Mouse (Mus musculus) forebrain, embryonic 11.5 days (tissue): ENCODE results near the gene Tek. TPM values are rescaled to one million over a fixed set of nuclear protein-coding genes. Genes with fewer than 3 reads are reported as not detected.
A peak's percentile ranks its signal among the peaks of the same experiment; 100 is the strongest.

ENCODE experiments used
- ATAC-seq: fragments of 200-750 bp; cut with Nextera tagmentation; replicated peaks from 2 replicates; pipeline ENCODE4 v1.8.0; 2017; ENCODE audit warnings: moderate TSS enrichment; ENCODE audit not compliant: low FRiP score
- DNase-seq: peaks from one replicate; pipeline ENCODE4 v3.0.0-alpha.2; 2017; ENCODE audit warnings: low spot score
- H3K27ac ChIP-seq: fragments of 300-500 bp; sonication (generic); 2 replicates; pipeline ENCODE4 v1.5.1; 2014; ENCODE audit warnings: low read depth, low read length
- H3K27me3 ChIP-seq: fragments of 300-500 bp; sonication (generic); 2 replicates; pipeline ENCODE4 v1.6.1; 2014; ENCODE audit warnings: mild to moderate bottlenecking, low read length, mixed read lengths; ENCODE audit not compliant: control insufficient read depth, insufficient read depth
- H3K36me3 ChIP-seq: fragments of 300-500 bp; sonication (generic); 2 replicates; pipeline ENCODE4 v1.6.1; 2014; ENCODE audit warnings: mild to moderate bottlenecking, low read length, moderate library complexity, mixed read lengths; ENCODE audit not compliant: control insufficient read depth, insufficient read depth
- H3K4me1 ChIP-seq: fragments of 300-500 bp; sonication (generic); replicated peaks from 2 replicates; pipeline ENCODE4 v1.6.1; 2014; ENCODE audit warnings: low read length, mixed read lengths; ENCODE audit not compliant: control insufficient read depth, insufficient read depth
- H3K4me2 ChIP-seq: fragments of 300-500 bp; sonication (generic); 2 replicates; pipeline ENCODE4 v1.6.1; 2014; ENCODE audit warnings: low read depth, mild to moderate bottlenecking, low read length, moderate library complexity, mixed read lengths; ENCODE audit not compliant: severe bottlenecking
- H3K4me3 ChIP-seq: fragments of 300-500 bp; sonication (generic); 2 replicates; pipeline ENCODE4 v1.5.1; 2014; ENCODE audit warnings: low read depth, low read length
- H3K9ac ChIP-seq: fragments of 300-500 bp; sonication (generic); 2 replicates; pipeline ENCODE4 v1.6.1; 2014; ENCODE audit warnings: low read length
- H3K9me3 ChIP-seq: fragments of 300-500 bp; sonication (generic); 2 replicates; pipeline ENCODE4 v1.6.1; 2016; ENCODE audit warnings: low read length, mixed read lengths; ENCODE audit not compliant: control insufficient read depth
- WGBS: fragments of 180-500 bp; shearing (Covaris S2); extraction: QIAGEN DNeasy Blood & Tissue Kit; methylation state at CpG from one replicate; pipeline ENCODE4 v1.1.7; 2014; 5-methylcytosine and 5-hydroxymethylcytosine counted together
- polyA plus RNA-seq: library from polyadenylated mRNA; unstranded; fragments of >200 nt; fragmentation: Nextera tagmentation; extraction: Ambion mirVana; gene quantifications from 2 replicates; pipeline ENCODE4 v1.2.1, GENCODE M21; 2014

Gene Tek
- polyA plus RNA-seq, 1 experiment from 2014 or later = 9.4 TPM

DNA sequence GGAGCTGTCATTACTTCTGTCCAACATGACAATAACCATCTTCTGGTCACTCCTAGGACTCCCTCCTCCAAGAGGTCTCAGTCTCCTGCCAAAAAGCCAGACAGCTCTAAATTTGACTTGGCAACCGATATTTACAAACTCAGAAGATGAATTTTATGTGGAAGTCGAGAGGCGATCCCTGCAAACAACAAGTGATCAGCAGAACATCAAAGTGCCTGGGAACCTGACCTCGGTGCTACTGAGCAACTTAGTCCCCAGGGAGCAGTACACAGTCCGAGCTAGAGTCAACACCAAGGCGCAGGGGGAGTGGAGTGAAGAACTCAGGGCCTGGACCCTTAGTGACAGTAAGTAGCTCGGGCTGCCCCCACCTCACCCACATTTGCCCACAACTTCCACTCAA is 98.0 kb downstream of the Tek start:
- no peaks in the 10 kb centered on the region for H3K9me3 ChIP-seq
- WGBS = 83% methylated on average over 7 of the region's 7 CpGs
- DNase-seq (no peak), ATAC-seq (no peak)
- H3K36me3 ChIP-seq = no peaks in the 10 kb centered on the region
- H3K4me2 ChIP-seq = no peak overlapping the region
- H3K27me3 ChIP-seq = no peaks in the 10 kb centered on the region
- H3K4me1 ChIP-seq = no peaks in the 10 kb centered on the region
- no peak overlapping the region for H3K27ac ChIP-seq
- H3K4me3 ChIP-seq = no peak overlapping the region
- H3K9ac ChIP-seq = no peak overlapping the region

DNA sequence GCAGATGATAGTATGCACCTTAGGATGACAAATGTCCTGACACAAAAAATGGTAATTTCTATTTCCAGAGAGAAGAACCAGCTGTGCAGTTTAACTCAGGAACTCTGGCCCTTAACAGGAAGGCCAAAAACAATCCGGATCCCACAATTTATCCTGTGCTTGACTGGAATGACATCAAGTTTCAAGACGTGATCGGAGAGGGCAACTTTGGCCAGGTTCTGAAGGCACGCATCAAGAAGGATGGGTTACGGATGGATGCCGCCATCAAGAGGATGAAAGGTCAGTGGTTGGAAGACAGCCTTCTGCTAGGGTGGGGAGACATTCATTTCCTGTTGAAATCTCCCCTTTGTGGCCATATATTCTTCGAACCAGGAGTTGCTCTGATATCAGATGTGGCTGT is 114.2 kb downstream of the Tek start:
- H3K27ac ChIP-seq = no peak overlapping the region
- H3K4me3 ChIP-seq = no peak overlapping the region
- no peaks in the 10 kb centered on the region for H3K9me3 ChIP-seq
- no peaks in the 10 kb centered on the region for H3K36me3 ChIP-seq
- DNase-seq = no peak
- WGBS = 93% methylated on average over 7 of the region's 7 CpGs
- H3K4me2 ChIP-seq = no peak overlapping the region
- H3K27me3 ChIP-seq = no peaks in the 10 kb centered on the region
- H3K4me1 ChIP-seq = no peaks in the 10 kb centered on the region
- H3K9ac ChIP-seq = no peak overlapping the region
- no peak for ATAC-seq

DNA sequence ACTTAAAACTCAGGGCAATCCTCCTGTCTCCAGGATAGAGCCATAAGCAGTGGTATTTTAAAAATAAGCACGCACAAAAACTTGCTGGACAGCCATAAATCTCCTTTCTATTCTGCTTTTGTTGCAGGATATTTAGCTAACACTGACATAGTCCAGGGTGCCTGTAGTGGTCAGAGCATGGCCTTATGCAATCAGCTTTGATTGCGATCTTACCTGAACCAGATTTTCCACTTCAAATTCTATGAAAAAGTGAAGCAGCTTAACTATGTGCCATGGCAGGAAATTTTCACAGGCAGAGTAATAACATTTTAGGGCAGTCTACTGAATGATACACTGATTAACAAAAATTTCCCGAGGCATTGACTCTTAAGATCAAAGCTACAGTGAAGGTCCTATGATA is 115.2 kb downstream of the Tek start:
- Histone ChIP-seq H3K4me2 (no peak overlapping the region), H3K36me3 (no peaks in the 10 kb centered on the region), H3K27ac (no peak overlapping the region), H3K9me3 (no peaks in the 10 kb centered on the region), H3K4me3 (no peak overlapping the region), H3K9ac (no peak overlapping the region), H3K4me1 (no peaks in the 10 kb centered on the region), H3K27me3 (no peaks in the 10 kb centered on the region)
- WGBS = 88% methylated on average over 3 of the region's 3 CpGs
- ATAC-seq = no peak
- no peak for DNase-seq

DNA sequence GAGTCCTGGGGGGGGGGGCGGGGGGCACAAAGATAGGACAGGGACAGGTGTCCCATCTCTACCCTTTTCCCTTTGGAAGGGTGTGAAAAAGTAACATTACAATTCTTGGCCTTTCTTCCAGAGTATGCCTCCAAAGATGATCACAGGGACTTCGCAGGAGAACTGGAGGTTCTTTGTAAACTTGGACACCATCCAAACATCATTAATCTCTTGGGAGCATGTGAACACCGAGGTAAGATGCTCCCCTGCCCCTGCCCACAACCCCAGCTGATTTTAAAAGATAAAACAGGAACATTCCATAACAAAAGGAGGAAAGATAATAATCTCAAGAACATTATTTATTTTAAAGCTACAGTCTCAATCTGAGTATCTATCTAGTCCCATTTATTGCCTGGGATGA is 116.1 kb downstream of the Tek start:
- Histone ChIP-seq H3K9me3 (no peaks in the 10 kb centered on the region), H3K27ac (no peak overlapping the region), H3K4me2 (no peak overlapping the region), H3K4me1 (no peaks in the 10 kb centered on the region), H3K36me3 (no peaks in the 10 kb centered on the region), H3K27me3 (no peaks in the 10 kb centered on the region), H3K4me3 (no peak overlapping the region), H3K9ac (no peak overlapping the region)
- WGBS = 75% methylated on average over 3 of the region's 3 CpGs
- DNase-seq (no peak), ATAC-seq (no peak)

DNA sequence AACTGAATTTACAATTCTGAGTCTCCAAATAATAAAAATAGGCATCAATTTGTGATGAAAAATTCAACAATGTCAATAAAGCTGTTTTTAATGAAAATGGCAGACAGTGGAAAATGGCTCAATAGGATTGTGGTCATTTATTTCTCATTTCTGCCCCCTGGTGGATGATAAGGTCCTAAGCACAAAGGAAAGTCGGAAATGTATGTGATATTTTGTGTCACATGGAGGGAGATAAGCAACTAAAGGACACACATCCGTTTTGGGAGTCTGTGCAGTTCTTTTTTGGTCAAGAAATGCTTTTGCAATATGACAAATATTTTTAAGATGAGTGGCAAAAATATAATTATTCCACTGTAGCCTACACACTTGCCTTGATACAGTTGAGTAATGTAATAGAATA is 161.7 kb downstream of the Tek start:
- DNase-seq (no peak), ATAC-seq (0 out of 2 replicates have a peak, but pooled peaks have one; percentile 15)
- H3K36me3 ChIP-seq = no peaks in the 10 kb centered on the region
- H3K4me2 ChIP-seq = no peak overlapping the region
- no peak overlapping the region for H3K4me3 ChIP-seq
- H3K27me3 ChIP-seq = no peaks in the 10 kb centered on the region
- H3K4me1 ChIP-seq = no peaks in the 10 kb centered on the region
- WGBS = 34% methylated on average over 2 of the region's 2 CpGs
- no peak overlapping the region for H3K27ac ChIP-seq
- no peaks in the 10 kb centered on the region for H3K9me3 ChIP-seq
- H3K9ac ChIP-seq = no peak overlapping the region

DNA sequence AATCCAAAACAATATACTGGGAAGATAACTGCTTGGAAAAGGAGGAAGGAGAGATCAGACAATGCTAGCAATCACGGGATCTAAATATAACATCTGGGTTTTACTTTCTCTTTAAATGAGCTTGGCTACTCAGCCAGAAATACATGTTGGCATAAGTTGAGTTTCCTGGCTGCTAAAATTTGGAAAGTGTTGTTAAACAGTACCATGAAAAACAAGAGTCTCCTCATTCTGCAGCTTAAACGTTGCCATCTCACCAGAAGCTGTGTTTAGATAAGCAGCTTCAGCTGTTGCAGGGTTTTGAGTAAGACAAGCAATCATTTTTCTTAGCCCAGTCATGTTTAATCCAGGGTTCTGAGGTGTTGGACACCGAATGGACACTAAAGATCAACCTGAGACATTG is 162.7 kb downstream of the Tek start:
- DNase-seq (no peak), ATAC-seq (no peak)

More for the DNA sequence above, 162.7 kb downstream of the Tek start:
- 74% methylated on average over 3 of the region's 3 CpGs for WGBS
- Histone ChIP-seq H3K9ac (no peak overlapping the region), H3K4me3 (no peak overlapping the region), H3K4me2 (no peak overlapping the region), H3K36me3 (no peaks in the 10 kb centered on the region), H3K4me1 (no peaks in the 10 kb centered on the region), H3K27ac (no peak overlapping the region), H3K9me3 (no peaks in the 10 kb centered on the region), H3K27me3 (no peaks in the 10 kb centered on the region)

Other genes starting within 250 kb of the Tek start
- not detected in 2 replicates for gene Gm10306, start 182.7 kb upstream of the Tek start, polyA plus RNA-seq
- 27.2 and 31.4 TPM in 2 replicates for gene Caap1, start 182.5 kb upstream of the Tek start, polyA plus RNA-seq
- 94.4 and 110 TPM in 2 replicates for gene Plaa, start 136.0 kb upstream of the Tek start, polyA plus RNA-seq
- gene Ift74, start 124.8 kb upstream of the Tek start, polyA plus RNA-seq = 70.7 and 80.7 TPM in 2 replicates
- gene Lrrc19, start 89.1 kb upstream of the Tek start, polyA plus RNA-seq = 1.1 and 1.4 TPM in 2 replicates
- not detected in 2 replicates for gene Eqtn, start 189.6 kb downstream of the Tek start, polyA plus RNA-seq
- 28.8 and 30.7 TPM in 2 replicates for gene Mysm1, start 239.8 kb downstream of the Tek start, polyA plus RNA-seq